Mouse (Mus musculus): ENCODE measurements at regions not wholly inside any gene's neighbourhood (a gene's known extent, or its start where the extent isn't known, plus 50 kb on each side); places are given as distances from the start of the nearest gene placed in this dataset.

GRCm38 (mm10) chr10:67439042-67439635 is 96.1 kb upstream of the Egr2 start:
- TF ChIP-seq CTCF (IDR thresholded peaks at IDR 0.05; ENCODE audit: low read depth) (no peak), EP300 (optimal IDR thresholded peaks at IDR 0.05) (no peak)
